Mouse (Mus musculus) lung, adult 2 months (tissue): Measurements from ENCODE around the gene Tnc. TPM values are rescaled to one million over a fixed set of nuclear protein-coding genes. Genes with fewer than 3 reads are reported as not detected.
"Not testable (repeated sequence)": the region's sequence is repeated elsewhere in the genome, so short reads cannot be mapped to it uniquely, and the experiment has no call there.

Experiments used
- DNase-seq: peaks from one replicate; pipeline ENCODE4 v3.0.0; 2022
- H3K4me1 ChIP-seq: fragments of 200-500 bp; 2 replicates; pipeline ENCODE4 v1.6.1; 2011; ENCODE audit warnings: low read length; ENCODE audit not compliant: control insufficient read depth, insufficient read depth
- H3K4me3 ChIP-seq: fragments of 200-500 bp; replicated peaks from 2 replicates; pipeline ENCODE3; 2011; ENCODE audit warnings: low read depth, mild to moderate bottlenecking, control low read depth, low read length; ENCODE audit errors: extremely low read depth
- CTCF ChIP-seq: fragments of 200-500 bp; IDR thresholded peaks from 2 replicates; pipeline ENCODE4 v1.5.1; 2011; ENCODE audit warnings: mild to moderate bottlenecking, low read length, control low read depth; ENCODE audit not compliant: insufficient read depth
- POLR2A ChIP-seq: fragments of 200-500 bp; IDR thresholded peaks from 2 replicates; pipeline ENCODE4 v1.6.1; 2011; ENCODE audit warnings: low read depth, mild to moderate bottlenecking, control low read depth, low read length, borderline replicate concordance; ENCODE audit errors: extremely low read depth
- WGBS: fragments of 180-500 bp; shearing (Covaris S2); methylation state at CpG from one replicate; pipeline ENCODE4 v1.1.7; 2018; 5-methylcytosine and 5-hydroxymethylcytosine counted together
- polyA plus RNA-seq: library from polyadenylated mRNA; depleted of rRNA; stranded (reverse); fragments of >200 nt; gene quantifications from 2 replicates; pipeline ENCODE4 v1.2.3, GENCODE M21; 2012

Gene Tnc
- polyA plus RNA-seq, 1 experiment = 7.3 TPM

DNA sequence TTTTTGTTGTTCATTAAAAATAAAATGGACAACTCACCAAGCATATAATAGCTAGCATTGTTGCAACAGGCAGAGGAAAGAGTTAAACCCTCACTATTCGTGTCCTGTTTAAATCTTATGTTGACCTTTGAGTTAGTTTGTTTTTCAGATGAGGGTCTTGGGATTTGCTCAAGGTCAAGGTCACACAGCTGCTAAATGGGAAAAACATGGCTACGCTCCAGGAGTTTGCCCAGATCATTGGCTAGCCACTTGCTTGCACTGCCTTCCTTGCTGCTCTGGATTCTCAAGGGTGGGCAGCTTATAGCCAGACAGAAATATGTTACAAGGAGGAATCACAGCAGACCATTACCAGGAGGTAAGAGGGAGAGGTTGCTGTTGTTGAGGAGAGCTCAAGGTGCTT lies 67.2 kb downstream of the Tnc start:
- DNase-seq = no peak
- TF ChIP-seq CTCF (no peak), POLR2A (no peak)
- 57% methylated on average over 2 of the region's 2 CpGs for WGBS
- no peak overlapping the region for H3K4me3 ChIP-seq
- no peaks in the 10 kb centered on the region; the same call in 1 of the 2 replicates for H3K4me1 ChIP-seq

GRCm38 (mm10) chr4:63972536-63972935 lies 74.3 kb downstream of the Tnc start:
- no peaks in the 10 kb centered on the region for H3K4me1 ChIP-seq
- 95% methylated on average over 2 of the region's 2 CpGs for WGBS
- no peak for TF ChIP-seq POLR2A
- TF ChIP-seq CTCF = no peak
- no peak overlapping the region for H3K4me3 ChIP-seq
- no peak for DNase-seq

DNA sequence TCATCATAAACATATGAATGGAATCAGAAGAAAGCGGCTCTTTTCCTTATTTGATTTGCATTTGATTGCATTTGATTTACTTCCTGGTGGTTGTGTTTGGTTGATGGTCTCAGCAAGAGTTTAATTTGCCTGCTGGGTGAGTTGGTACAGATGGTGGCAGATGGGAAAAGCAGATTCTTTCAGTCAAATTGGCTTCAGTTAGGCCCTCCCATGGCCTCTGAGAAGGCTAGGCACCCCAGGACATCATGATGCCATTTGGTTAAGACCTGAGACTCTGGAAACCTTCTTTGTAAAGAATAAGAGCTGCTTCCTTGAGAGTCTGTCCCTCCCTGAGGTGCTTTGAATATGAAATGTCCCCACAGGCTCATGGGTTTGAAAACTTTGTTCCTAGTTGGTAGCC lies 75.1 kb downstream of the Tnc start:
- WGBS = 83% methylated on average over 1 of the region's 1 CpGs
- no peak for DNase-seq
- Histone ChIP-seq H3K4me1 (no peaks in the 10 kb centered on the region), H3K4me3 (no peak overlapping the region)
- no peak for TF ChIP-seq CTCF
- no peak for TF ChIP-seq POLR2A

- Histone ChIP-seq H3K4me3 (no peak overlapping the region), H3K4me1 (no peaks in the 10 kb centered on the region)
- WGBS = 74% methylated on average over 4 of the region's 4 CpGs
- DNase-seq = no peak
- no peak for TF ChIP-seq POLR2A
- no peak for TF ChIP-seq CTCF
Observed at GRCm38 (mm10) chr4:63970925-63971324, 75.9 kb downstream of the Tnc start.

- no peak for DNase-seq
- no peaks in the 10 kb centered on the region for H3K4me1 ChIP-seq
- no peak for TF ChIP-seq POLR2A
- no peak for TF ChIP-seq CTCF
- H3K4me3 ChIP-seq = no peak overlapping the region
- 84% methylated on average over 3 of the region's 3 CpGs for WGBS
Observed at GRCm38 (mm10) chr4:63969891-63970290, 76.9 kb downstream of the Tnc start.

DNA sequence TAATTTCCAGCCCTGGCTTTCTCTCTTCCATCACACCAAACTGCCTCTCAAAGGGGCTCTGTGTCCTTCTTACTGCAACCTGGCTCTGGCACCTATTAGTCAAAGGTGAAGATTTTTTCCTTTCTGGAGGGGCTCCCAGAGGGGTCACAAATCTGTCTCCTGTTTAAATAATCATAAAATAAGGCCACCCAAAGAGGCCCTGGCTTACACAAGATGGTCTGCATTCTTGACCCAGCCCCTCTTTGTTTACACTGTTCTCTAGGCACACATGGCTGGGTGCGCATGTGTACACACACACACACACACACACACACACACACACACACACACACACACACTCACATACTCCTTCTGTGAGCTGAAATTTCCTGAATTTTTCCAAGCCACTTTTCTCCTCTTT lies 83.4 kb downstream of the Tnc start:
- 52% methylated on average over 1 of the region's 1 CpGs for WGBS
- DNase-seq = no peak
- TF ChIP-seq CTCF = no peak
- no peak for TF ChIP-seq POLR2A
- Histone ChIP-seq H3K4me3 (no peak overlapping the region), H3K4me1 (no peaks in the 10 kb centered on the region)

- WGBS = 92% methylated on average over 5 of the region's 5 CpGs
- H3K4me3 ChIP-seq = no peak overlapping the region
- DNase-seq = no peak
- no peaks in the 10 kb centered on the region for H3K4me1 ChIP-seq
- TF ChIP-seq CTCF (no peak), POLR2A (no peak)
Observed at GRCm38 (mm10) chr4:63961858-63962468, 84.9 kb downstream of the Tnc start.

- Histone ChIP-seq H3K4me3 (no peak overlapping the region), H3K4me1 (no peaks in the 10 kb centered on the region)
- no peak for DNase-seq
- WGBS = 62% methylated on average over 4 of the region's 4 CpGs
- TF ChIP-seq CTCF (no peak), POLR2A (no peak)
Observed at GRCm38 (mm10) chr4:63958601-63959000, 88.2 kb downstream of the Tnc start.

GRCm38 (mm10) chr4:63950054-63950453 lies 96.8 kb downstream of the Tnc start:
- DNase-seq = no peak
- no peak for TF ChIP-seq POLR2A
- TF ChIP-seq CTCF = no peak
- WGBS = 85% methylated on average over 9 of the region's 9 CpGs
- H3K4me1 ChIP-seq = no peaks in the 10 kb centered on the region
- H3K4me3 ChIP-seq = no peak overlapping the region

GRCm38 (mm10) chr4:63948688-63949073 lies 98.1 kb downstream of the Tnc start:
- H3K4me3 ChIP-seq, DNase-seq, H3K4me1 ChIP-seq: not testable (repeated sequence)
- 87% methylated on average over 5 of the region's 5 CpGs for WGBS

DNA sequence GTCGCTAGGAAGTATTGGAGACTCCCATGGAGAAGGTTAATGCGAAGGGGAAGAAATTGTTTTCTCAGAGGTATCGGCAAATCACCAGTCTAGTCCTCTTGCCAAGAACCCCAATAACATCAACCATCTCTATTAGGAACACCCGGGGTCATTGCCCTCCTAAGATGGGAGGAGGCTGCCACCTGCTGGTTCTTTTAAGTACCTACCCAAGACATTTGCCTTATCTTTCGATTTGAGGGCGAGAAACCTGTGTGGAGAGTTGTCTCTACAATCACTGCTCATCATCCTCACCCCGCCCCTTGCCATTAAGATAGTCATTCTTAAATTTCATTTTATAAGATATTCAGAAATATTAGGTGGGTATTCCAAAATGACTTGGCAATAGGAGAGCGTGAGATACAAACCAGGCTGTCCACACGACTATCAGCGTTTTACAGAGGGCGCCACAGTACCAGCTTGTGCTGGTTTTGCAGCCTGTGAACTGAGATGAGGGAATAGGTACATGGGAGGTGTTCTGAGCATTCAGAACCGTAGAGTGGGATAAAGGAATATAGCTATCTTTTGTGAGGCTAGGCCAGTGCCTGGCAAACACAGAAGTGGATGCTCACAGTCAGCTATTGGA lies 98.6 kb downstream of the Tnc start:
- Histone ChIP-seq H3K4me3 (no peak overlapping the region), H3K4me1 (no peaks in the 10 kb centered on the region)
- 29% methylated on average over 12 of the region's 12 CpGs for WGBS
- TF ChIP-seq CTCF = peak; percentile 67
- TF ChIP-seq POLR2A = no peak
- peak; percentile 44 for DNase-seq

DNA sequence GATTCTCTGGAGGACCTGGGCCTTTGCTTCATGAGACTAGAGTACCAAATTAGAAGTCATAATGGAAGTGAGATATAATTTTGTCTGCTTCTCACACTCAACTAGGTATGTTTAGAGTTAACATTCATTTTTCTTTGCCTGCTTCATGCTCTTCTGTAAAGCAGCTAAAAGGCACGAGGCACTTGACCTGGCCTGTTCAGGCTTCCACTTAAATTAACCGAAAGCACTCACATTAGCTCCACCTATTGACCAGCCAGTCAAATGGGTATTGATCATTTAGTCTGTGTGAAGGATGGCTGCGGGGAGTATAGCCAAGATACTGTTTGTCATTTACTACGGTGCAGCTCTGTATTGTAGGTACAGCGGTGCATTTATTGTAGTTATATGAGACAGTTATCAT lies 103.0 kb downstream of the Tnc start:
- 68% methylated on average over 5 of the region's 5 CpGs for WGBS
- H3K4me3 ChIP-seq = no peak overlapping the region
- no peaks in the 10 kb centered on the region for H3K4me1 ChIP-seq
- TF ChIP-seq POLR2A (no peak), CTCF (no peak)
- DNase-seq = no peak
